Mouse (Mus musculus): ENCODE data around the gene Nfe2l1.

DNA sequence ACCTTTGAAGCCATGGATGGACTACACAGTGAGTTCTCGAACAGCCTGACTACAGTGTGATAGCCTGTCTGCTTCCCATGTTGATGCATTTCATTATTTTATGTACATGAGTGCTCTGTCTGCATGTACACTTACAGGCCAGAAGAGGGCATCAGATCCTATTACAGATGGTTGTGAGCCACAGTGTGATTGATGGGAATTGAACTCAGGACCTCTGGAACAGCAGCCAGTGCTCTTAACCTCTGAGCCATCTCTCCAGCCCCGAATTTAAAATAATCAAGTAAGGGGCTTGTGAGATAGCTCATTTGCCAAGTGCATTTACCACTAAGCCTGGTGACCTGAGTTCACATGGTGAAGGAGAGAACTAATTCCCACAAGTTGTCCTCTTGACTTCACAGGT lies 48.3 kb downstream of the Nfe2l1 start:
- no peak for TF ChIP-seq POLR2A (IDR thresholded peaks at IDR 0.05; ENCODE audit: insufficient read depth, low read depth, low read length)
- TF ChIP-seq CTCF (IDR thresholded peaks at IDR 0.05): peak; percentile 63
